Mouse (Mus musculus) spleen, adult 2 months (tissue): ENCODE results near the gene Kif26a. TPM values are rescaled to one million over a fixed set of nuclear protein-coding genes. Genes with fewer than 3 reads are reported as not detected.

Source experiments
- DNase-seq, 2 experiments: peaks; one replicate each; pipeline versions ENCODE4 v3.0.0 to v3.0.0-alpha.2; 2012 to 2021; ENCODE audit warnings: low spot score in 2 of 2, low read depth in 1 of 2
- H3K27ac ChIP-seq: fragments of 200-500 bp; 2 replicates; pipeline ENCODE4 v1.5.1; 2012; ENCODE audit warnings: low read length, inconsistent platforms; ENCODE audit not compliant: insufficient read depth
- H3K27me3 ChIP-seq: fragments of 200-500 bp; 2 replicates; pipeline ENCODE4 v1.6.1; 2012; ENCODE audit warnings: mild to moderate bottlenecking, moderate library complexity, low read length, inconsistent platforms; ENCODE audit not compliant: control insufficient read depth, insufficient read depth
- H3K36me3 ChIP-seq: fragments of 200-500 bp; 2 replicates; pipeline ENCODE4 v1.6.1; 2012; ENCODE audit warnings: mild to moderate bottlenecking, low read length, inconsistent platforms; ENCODE audit not compliant: control insufficient read depth, insufficient read depth
- H3K4me1 ChIP-seq: fragments of 200-500 bp; 2 replicates; pipeline ENCODE4 v1.6.1; 2011; ENCODE audit warnings: inconsistent platforms; ENCODE audit not compliant: control insufficient read depth, insufficient read depth, insufficient read length
- H3K4me3 ChIP-seq: fragments of 200-500 bp; 2 replicates; pipeline ENCODE4 v1.5.1; 2011; ENCODE audit warnings: mild to moderate bottlenecking, inconsistent platforms; ENCODE audit not compliant: insufficient read depth, insufficient read length; ENCODE audit errors: extremely low read depth
- CTCF ChIP-seq: fragments of 200-500 bp; IDR thresholded peaks from 2 replicates; pipeline ENCODE4 v1.5.1; 2011; ENCODE audit warnings: mild to moderate bottlenecking, inconsistent platforms; ENCODE audit not compliant: insufficient read depth, insufficient read length, insufficient replicate concordance; ENCODE audit errors: extremely low read depth
- POLR2A ChIP-seq: fragments of 200-500 bp; IDR thresholded peaks from 2 replicates; pipeline ENCODE4 v1.6.1; 2011; ENCODE audit warnings: low read depth, low read length, inconsistent platforms
- WGBS: fragments of 180-500 bp; shearing (Covaris S2); methylation state at CpG from one replicate; pipeline ENCODE4 v1.1.7; 2018; 5-methylcytosine and 5-hydroxymethylcytosine counted together
- polyA plus RNA-seq: library from polyadenylated mRNA; depleted of rRNA; stranded (reverse); fragments of >200 nt; gene quantifications from 2 replicates; pipeline ENCODE4 v1.2.3, GENCODE M21; 2012

The Kif26a gene
- polyA plus RNA-seq, 1 experiment = 1.8 TPM

GRCm38 (mm10) chr12:112144377-112145115 lies 1.5 kb upstream of the Kif26a start:
- H3K4me3 ChIP-seq = no peak overlapping the region
- WGBS = 7% methylated on average over 46 of the region's 46 CpGs
- H3K27me3 ChIP-seq = peaks cover 28% of the 10 kb centered on the region
- H3K27ac ChIP-seq = no peak overlapping the region
- H3K36me3 ChIP-seq = no peaks in the 10 kb centered on the region
- peaks cover 4% of the 10 kb centered on the region; the same call in 1 of the 2 replicates for H3K4me1 ChIP-seq
- TF ChIP-seq POLR2A (no peak), CTCF (no peak)
- no peak for DNase-seq

GRCm38 (mm10) chr12:112145211-112145874 lies 665 bp upstream of the Kif26a start:
- TF ChIP-seq CTCF = peak; percentile 91
- TF ChIP-seq POLR2A = no peak
- Histone ChIP-seq H3K27ac (no peak overlapping the region), H3K36me3 (no peaks in the 10 kb centered on the region), H3K4me3 (peak overlapping the region; percentile 48; the same call in 1 of the 2 replicates), H3K4me1 (peaks cover 4% of the 10 kb centered on the region; the same call in 1 of the 2 replicates), H3K27me3 (peaks cover 28% of the 10 kb centered on the region)
- DNase-seq = peak; percentile 26 to 60
- WGBS = 1% methylated on average over 37 of the region's 37 CpGs

DNA sequence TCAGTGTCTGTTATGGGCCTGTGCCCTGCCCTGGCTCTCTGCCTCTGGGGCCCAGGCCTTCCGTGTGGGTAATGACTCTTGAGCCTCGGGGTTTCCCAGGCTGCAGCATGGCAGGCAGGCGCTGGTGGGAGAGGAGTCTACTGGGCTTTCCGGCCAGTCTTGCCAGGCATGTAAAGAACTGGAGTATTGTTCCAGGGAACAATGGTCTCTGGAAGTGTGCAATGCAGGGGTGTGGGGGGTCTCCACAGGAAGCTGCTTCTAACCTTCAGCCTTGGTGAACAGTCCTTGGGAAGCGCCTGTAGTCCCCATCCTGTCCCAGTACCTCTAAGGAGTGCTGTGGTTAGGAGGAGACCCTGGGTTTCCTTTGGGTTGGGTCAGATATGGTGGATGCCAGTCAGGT lies 1.4 kb downstream of the Kif26a start:
- no peak for TF ChIP-seq CTCF
- no peak for TF ChIP-seq POLR2A
- no peak overlapping the region for H3K27ac ChIP-seq
- peaks cover 4% of the 10 kb centered on the region; the same call in 1 of the 2 replicates for H3K4me1 ChIP-seq
- H3K27me3 ChIP-seq = peaks cover 28% of the 10 kb centered on the region
- WGBS = 52% methylated on average over 5 of the region's 5 CpGs
- H3K4me3 ChIP-seq = no peak overlapping the region
- H3K36me3 ChIP-seq = no peaks in the 10 kb centered on the region
- DNase-seq = no peak

- Histone ChIP-seq H3K27ac (no peak overlapping the region), H3K36me3 (no peaks in the 10 kb centered on the region), H3K4me1 (peaks cover 4% of the 10 kb centered on the region; the same call in 1 of the 2 replicates), H3K27me3 (peaks cover 13% of the 10 kb centered on the region), H3K4me3 (no peak overlapping the region)
- DNase-seq = no peak
- no peak for TF ChIP-seq POLR2A
- TF ChIP-seq CTCF = no peak
- WGBS = 81% methylated on average over 7 of the region's 7 CpGs
Measured at GRCm38 (mm10) chr12:112150011-112150410, 4.0 kb downstream of the Kif26a start.

DNA sequence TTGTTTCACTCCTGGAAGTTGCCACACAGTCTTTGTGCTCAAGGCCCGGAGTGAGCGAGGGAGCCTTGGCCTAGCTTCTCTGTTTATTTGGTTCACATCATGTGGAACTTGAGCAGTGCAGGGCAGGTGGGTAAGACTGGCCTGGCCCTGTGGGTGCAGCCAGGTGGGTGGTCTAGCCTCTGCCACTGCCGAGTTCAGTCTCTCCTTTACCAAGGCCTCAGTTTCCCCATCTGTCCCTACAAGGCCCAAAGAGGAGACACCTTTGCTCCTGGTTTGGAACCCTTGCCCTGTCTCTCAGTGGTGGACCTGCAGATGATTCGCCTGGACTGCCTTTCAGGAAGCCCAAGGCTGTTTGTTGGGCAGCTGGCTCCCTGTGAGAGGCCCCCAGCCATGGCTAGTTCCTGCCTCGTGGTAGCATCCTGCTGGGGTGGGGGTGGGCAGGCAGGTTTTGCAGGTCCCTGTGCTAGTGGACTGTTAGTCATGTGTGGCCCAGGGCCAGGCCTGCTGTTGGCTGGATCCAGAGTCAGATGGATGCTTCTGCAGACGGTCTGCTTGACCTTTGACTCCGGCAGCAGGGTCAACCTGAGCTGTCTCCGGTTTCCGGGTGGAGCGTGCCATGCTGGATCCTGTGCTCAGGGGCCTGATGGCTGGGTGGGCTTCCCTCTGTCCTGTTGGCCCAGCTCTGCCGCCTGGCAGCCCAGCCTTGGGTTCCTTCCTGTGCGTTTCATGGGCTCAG lies 5.4 kb downstream of the Kif26a start:
- DNase-seq = no peak
- Histone ChIP-seq H3K36me3 (no peaks in the 10 kb centered on the region), H3K4me1 (no peaks in the 10 kb centered on the region), H3K4me3 (no peak overlapping the region), H3K27ac (no peak overlapping the region), H3K27me3 (peaks cover 2% of the 10 kb centered on the region; the same call in 1 of the 2 replicates)
- 64% methylated on average over 12 of the region's 12 CpGs for WGBS
- no peak for TF ChIP-seq POLR2A
- no peak for TF ChIP-seq CTCF

DNA sequence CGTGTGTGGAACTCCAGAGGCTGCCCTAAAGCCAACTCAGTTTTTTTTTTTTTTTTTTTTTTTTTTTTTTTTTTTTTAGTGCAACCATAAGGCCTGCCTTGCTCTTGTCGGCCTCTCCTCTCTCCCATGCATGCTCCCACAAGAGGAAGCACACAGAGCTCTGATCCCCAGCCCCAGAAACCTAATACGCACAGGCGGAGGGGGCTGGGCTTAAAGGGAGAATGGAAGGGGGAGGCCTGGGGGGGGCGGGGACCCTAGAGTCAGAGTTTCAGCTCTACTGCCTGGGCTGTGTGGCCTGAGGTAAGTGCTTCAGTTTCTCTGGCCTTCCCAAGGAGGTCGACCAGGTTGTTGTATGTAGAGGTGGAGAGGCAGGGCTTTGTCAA lies 6.0 kb downstream of the Kif26a start:
- DNase-seq = no peak
- H3K27me3 ChIP-seq = no peaks in the 10 kb centered on the region
- no peak overlapping the region for H3K27ac ChIP-seq
- TF ChIP-seq POLR2A (no peak), CTCF (no peak)
- no peaks in the 10 kb centered on the region for H3K36me3 ChIP-seq
- H3K4me3 ChIP-seq = no peak overlapping the region
- WGBS = 42% methylated on average over 6 of the region's 6 CpGs
- H3K4me1 ChIP-seq = no peaks in the 10 kb centered on the region
